Mouse (Mus musculus) embryonic facial prominence, embryonic 15.5 days (tissue): Measurements from ENCODE around the gene Aspn. TPM values are rescaled to one million over a fixed set of nuclear protein-coding genes. Genes with fewer than 3 reads are reported as not detected.
"Not testable (repeated sequence)": the region's sequence is repeated elsewhere in the genome, so short reads cannot be mapped to it uniquely, and the experiment has no call there.

Experiments used
- ATAC-seq: fragments of 200-750 bp; cut with Nextera tagmentation; 2 replicates; pipeline ENCODE4 v1.8.0; 2017; ENCODE audit warnings: low read depth, moderate TSS enrichment; ENCODE audit not compliant: insufficient number of reproducible peaks, low FRiP score, low TSS enrichment
- H3K27ac ChIP-seq: fragments of 300-500 bp; sonication (generic); replicated peaks from 2 replicates; pipeline ENCODE4 v1.5.1; 2015; ENCODE audit warnings: mild to moderate bottlenecking, inconsistent platforms
- H3K27me3 ChIP-seq: fragments of 300-500 bp; sonication (generic); 2 replicates; pipeline ENCODE4 v1.6.1; 2015; ENCODE audit warnings: inconsistent platforms
- H3K36me3 ChIP-seq: fragments of 300-500 bp; sonication (generic); 2 replicates; pipeline ENCODE4 v1.6.1; 2015; ENCODE audit warnings: mild to moderate bottlenecking, inconsistent platforms
- H3K4me1 ChIP-seq: fragments of 300-500 bp; sonication (generic); 2 replicates; pipeline ENCODE4 v1.6.1; 2015; ENCODE audit warnings: inconsistent platforms
- H3K4me2 ChIP-seq: fragments of 300-500 bp; sonication (generic); replicated peaks from 2 replicates; pipeline ENCODE4 v1.6.1; 2015; ENCODE audit warnings: mild to moderate bottlenecking, inconsistent platforms
- H3K4me3 ChIP-seq: fragments of 300-500 bp; sonication (generic); replicated peaks from 2 replicates; pipeline ENCODE4 v1.5.1; 2015; ENCODE audit warnings: mild to moderate bottlenecking, inconsistent platforms
- H3K9ac ChIP-seq: fragments of 300-500 bp; sonication (generic); 2 replicates; pipeline ENCODE4 v1.6.1; 2015; ENCODE audit warnings: inconsistent platforms
- H3K9me3 ChIP-seq: fragments of 300-500 bp; sonication (generic); replicated peaks from 2 replicates; pipeline ENCODE4 v1.6.1; 2016; ENCODE audit warnings: inconsistent platforms
- WGBS: fragments of 180-500 bp; shearing (Covaris S2); methylation state at CpG from one replicate; pipeline ENCODE4 v1.1.7; 2015; 5-methylcytosine and 5-hydroxymethylcytosine counted together
- polyA plus RNA-seq: library from polyadenylated mRNA; unstranded; fragments of >200 nt; fragmentation: Nextera tagmentation; extraction: Ambion mirVana; gene quantifications from 2 replicates; pipeline ENCODE4 v1.2.1, GENCODE M21; 2015

Aspn gene
- polyA plus RNA-seq, 1 experiment from 2014 or later = 167 TPM

GRCm38 (mm10) chr13:49584307-49585005 lies 40.2 kb downstream of the Aspn start:
- H3K36me3 ChIP-seq = no peaks in the 10 kb centered on the region
- 37% methylated on average over 8 of the region's 8 CpGs for WGBS
- peaks cover 14% of the 10 kb centered on the region for H3K4me1 ChIP-seq
- ATAC-seq = no peak
- no peaks in the 10 kb centered on the region for H3K9me3 ChIP-seq
- H3K4me2 ChIP-seq = peak overlapping the region; percentile 16; the same call in 1 of the 2 replicates
- peak overlapping the region; percentile 76 for H3K27ac ChIP-seq
- H3K27me3 ChIP-seq = no peaks in the 10 kb centered on the region
- no peak overlapping the region for H3K9ac ChIP-seq
- no peak overlapping the region for H3K4me3 ChIP-seq

DNA sequence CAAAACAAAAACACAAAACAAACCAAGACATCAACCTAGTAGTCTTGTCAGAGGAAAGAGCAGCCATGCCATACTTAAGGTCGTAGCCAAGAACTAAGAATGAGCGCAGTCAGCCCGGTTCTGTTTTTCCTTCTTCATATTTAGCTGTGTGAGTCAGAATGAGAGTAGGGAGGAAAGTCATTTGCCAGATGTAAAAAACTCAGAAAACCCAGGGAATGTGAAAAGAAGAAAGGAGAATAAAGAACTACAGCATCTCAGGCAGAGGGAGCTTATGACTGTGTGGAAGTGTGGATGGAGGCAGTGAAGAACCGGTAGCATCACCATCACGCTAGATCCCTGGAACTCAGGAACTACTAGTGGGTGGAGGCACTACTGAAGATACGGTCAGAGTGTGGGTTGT lies 41.8 kb downstream of the Aspn start:
- H3K4me3 ChIP-seq = no peak overlapping the region
- H3K9ac ChIP-seq = no peak overlapping the region
- H3K4me1 ChIP-seq = peaks cover 13% of the 10 kb centered on the region
- no peaks in the 10 kb centered on the region for H3K27me3 ChIP-seq
- no peaks in the 10 kb centered on the region for H3K9me3 ChIP-seq
- no peak overlapping the region for H3K4me2 ChIP-seq
- no peak overlapping the region for H3K27ac ChIP-seq
- H3K36me3 ChIP-seq = no peaks in the 10 kb centered on the region
- no peak for ATAC-seq
- WGBS = 90% methylated on average over 6 of the region's 6 CpGs

DNA sequence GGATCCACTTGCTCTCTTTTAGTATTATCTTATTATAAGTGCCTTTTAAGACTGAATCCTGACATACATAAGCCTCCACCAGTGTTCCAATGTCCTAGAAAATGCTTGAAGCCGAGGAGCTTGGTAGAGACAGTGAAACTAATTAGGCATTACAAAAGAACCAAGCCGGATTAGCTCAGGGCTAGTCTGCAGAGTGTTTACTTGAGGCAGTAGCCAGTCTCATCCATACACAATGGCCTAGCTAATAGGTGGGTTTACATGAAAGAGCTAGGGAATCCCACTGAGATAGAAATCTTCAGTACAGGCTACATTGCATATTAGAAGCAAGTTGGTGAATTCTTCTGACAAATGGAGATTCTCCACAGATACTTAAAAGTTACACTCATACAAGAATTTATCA lies 58.3 kb downstream of the Aspn start:
- H3K36me3 ChIP-seq, H3K27me3 ChIP-seq, H3K4me2 ChIP-seq, H3K4me3 ChIP-seq, ATAC-seq, H3K27ac ChIP-seq, H3K9ac ChIP-seq, H3K4me1 ChIP-seq, H3K9me3 ChIP-seq: not testable (repeated sequence)
- 62% methylated on average over 2 of the region's 2 CpGs for WGBS

DNA sequence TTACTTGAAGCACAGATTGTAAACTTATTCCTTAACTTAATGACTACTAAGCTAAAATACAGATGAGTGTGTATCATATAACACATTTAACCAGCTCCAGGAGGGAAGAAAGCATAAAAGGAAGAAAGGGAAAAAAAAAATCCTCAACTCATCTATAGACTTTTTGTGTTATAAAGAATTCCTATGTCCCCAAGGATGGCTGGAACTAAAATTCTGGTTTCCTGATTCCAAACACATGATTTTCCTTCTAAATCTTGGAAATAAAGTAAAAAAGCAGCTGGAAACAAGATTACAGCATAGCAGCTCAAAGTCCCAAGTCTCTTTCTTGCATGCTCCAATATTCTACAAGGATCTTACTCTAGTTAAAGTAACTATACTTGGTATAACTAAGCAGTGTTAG lies 59.4 kb downstream of the Aspn start:
- Histone ChIP-seq H3K27ac (peak overlapping the region; percentile 58; the same call in 1 of the 2 replicates), H3K9ac (no peak overlapping the region), H3K4me1 (no peaks in the 10 kb centered on the region), H3K4me2 (no peak overlapping the region), H3K9me3 (no peaks in the 10 kb centered on the region), H3K36me3 (no peaks in the 10 kb centered on the region), H3K4me3 (no peak overlapping the region), H3K27me3 (no peaks in the 10 kb centered on the region)
- no peak for ATAC-seq

GRCm38 (mm10) chr13:49607714-49608113 lies 63.5 kb downstream of the Aspn start, which contains the start of gene Ogn:
Ogn (plus strand) TSS chr13:49608046.
- Histone ChIP-seq H3K9me3 (no peaks in the 10 kb centered on the region), H3K27ac (peak within 1 kb of the TSS; percentile 65), H3K4me1 (no peaks in the 10 kb centered on the region), H3K36me3 (no peaks in the 10 kb centered on the region), H3K9ac (no peak within 1 kb of the TSS), H3K4me2 (0 out of 2 replicates have a peak within 1 kb of the TSS, but pooled peaks have one; percentile 8), H3K27me3 (no peaks in the 10 kb centered on the region), H3K4me3 (peak within 1 kb of the TSS; percentile 36)
- WGBS = 23% methylated on average over 4 of the region's 4 CpGs
- no peak; the same call in 1 of the 2 replicates for ATAC-seq

DNA sequence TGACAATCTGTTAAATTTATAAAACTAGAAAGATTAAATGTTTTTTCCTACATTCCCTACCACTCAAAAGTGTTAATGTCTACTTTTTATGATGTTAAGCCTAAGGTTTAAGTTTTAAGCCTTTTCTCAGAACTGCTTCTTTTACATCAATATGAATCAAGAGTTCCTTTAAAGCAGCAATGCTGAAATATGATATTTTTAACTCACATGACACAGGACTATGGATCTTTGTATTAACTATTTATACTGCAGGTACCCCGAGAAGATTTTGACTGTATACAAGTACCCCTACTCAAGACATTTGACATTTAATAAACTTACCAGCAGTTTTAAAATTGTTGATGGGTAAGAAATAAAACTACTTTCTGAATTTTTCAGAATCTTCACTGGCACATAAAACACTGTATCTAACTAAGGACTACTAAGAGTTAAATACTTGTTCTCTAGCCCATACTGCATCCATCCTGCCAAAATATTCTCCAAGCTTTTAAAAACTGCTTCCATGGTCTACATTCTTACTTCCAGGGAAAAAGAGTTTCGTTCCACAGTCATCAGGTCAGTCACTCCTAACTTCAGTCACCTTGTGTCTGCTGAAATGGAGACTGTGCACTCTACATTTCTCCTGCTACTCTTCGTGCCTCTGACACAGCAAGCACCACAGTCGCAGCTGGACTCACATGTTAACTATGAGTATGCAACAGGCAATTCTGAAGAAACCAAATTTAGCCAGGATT lies 64.5 kb downstream of the Aspn start:
- H3K27me3 ChIP-seq = no peaks in the 10 kb centered on the region
- H3K4me3 ChIP-seq = peak overlapping the region; percentile 36
- H3K27ac ChIP-seq = peak overlapping the region; percentile 65
- no peaks in the 10 kb centered on the region for H3K36me3 ChIP-seq
- ATAC-seq = no peak
- no peak overlapping the region for H3K9ac ChIP-seq
- WGBS = 25% methylated on average over 4 of the region's 4 CpGs
- H3K4me2 ChIP-seq = 0 out of 2 replicates have a peak overlapping the region, but pooled peaks have one; percentile 8
- no peaks in the 10 kb centered on the region for H3K4me1 ChIP-seq
- no peaks in the 10 kb centered on the region for H3K9me3 ChIP-seq

DNA sequence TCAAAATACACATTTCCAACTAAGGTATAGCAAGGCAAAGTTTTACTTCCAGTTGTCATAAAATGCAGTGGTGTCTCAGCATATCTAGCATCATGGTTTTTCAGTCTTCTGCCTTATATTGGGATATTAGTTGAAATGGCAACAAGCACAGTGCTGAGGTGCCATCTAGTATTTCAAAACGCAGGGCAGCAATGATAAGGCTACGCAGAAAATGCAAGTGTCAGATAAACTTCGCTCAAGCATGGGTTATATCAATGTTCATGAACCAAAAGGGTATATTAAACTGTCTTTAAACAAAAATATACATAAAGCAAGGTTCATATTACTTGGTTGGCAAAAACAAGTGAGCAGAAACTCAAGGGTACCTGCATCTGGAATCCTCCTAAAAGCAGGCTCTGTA lies 72.8 kb downstream of the Aspn start:
- peaks cover 11% of the 10 kb centered on the region; the same call in 1 of the 2 replicates for H3K36me3 ChIP-seq
- H3K27me3 ChIP-seq = no peaks in the 10 kb centered on the region
- no peak overlapping the region for H3K9ac ChIP-seq
- WGBS = 90% methylated on average over 3 of the region's 3 CpGs
- no peak for ATAC-seq
- H3K4me3 ChIP-seq = no peak overlapping the region
- no peaks in the 10 kb centered on the region for H3K9me3 ChIP-seq
- no peak overlapping the region for H3K4me2 ChIP-seq
- H3K27ac ChIP-seq = no peak overlapping the region
- no peaks in the 10 kb centered on the region for H3K4me1 ChIP-seq

Other genes starting within 250 kb of the Aspn start
- 0.45 and 0.65 TPM in 2 replicates for gene Fgd3, start 224.1 kb upstream of the Aspn start, polyA plus RNA-seq
- 36.0 and 38.7 TPM in 2 replicates for gene Bicd2, start 202.9 kb upstream of the Aspn start, polyA plus RNA-seq
- 12.7 and 13.4 TPM in 2 replicates for gene Ippk, start 123.2 kb upstream of the Aspn start, polyA plus RNA-seq
- 0.79 and 1.7 TPM in 2 replicates for gene Tes3-ps, start 51.1 kb upstream of the Aspn start, polyA plus RNA-seq
- gene Ecm2, start 39.6 kb upstream of the Aspn start, polyA plus RNA-seq = 2.2 and 2.3 TPM in 2 replicates
- 35.3 and 38.6 TPM in 2 replicates for gene Omd, start 38.0 kb downstream of the Aspn start, polyA plus RNA-seq
- 201 and 212 TPM in 2 replicates for gene Ogn, start 63.6 kb downstream of the Aspn start, polyA plus RNA-seq
- 19.8 and 21.4 TPM in 2 replicates for gene Cenpp, start 108.3 kb downstream of the Aspn start, polyA plus RNA-seq
- 12.9 and 13.9 TPM in 2 replicates for gene Nol8, start 108.6 kb downstream of the Aspn start, polyA plus RNA-seq
- gene Iars, start 137.7 kb downstream of the Aspn start, polyA plus RNA-seq = 59.6 and 62.8 TPM in 2 replicates